Mouse (Mus musculus): Measurements from ENCODE around the gene Dip2b. TPM values are rescaled to one million over a fixed set of nuclear protein-coding genes. Genes with fewer than 3 reads are reported as not detected.

The Dip2b gene
- total RNA-seq, 1 experiment from 2014 or later, result 14.4 TPM

DNA sequence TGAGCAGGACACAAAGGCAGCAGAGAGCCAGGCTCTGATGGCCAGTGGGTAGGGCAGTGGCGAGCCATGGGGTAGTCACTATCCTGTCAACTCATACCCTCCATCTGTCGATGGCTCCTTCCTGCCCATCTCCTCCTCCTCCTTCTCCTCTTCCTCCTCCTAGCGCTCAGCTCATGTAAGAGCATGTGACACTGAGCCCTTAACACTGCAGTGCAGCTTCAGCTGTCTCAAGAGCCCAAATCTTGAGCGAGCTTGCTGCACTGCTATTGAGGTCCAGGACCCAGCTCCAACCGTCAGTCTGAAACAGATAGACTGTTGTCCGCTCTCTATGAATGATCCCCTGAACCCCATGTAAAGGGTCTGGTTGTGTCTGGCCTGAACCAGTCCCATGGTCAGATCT lies 141.2 kb downstream of the Dip2b start:
- ATAC-seq (replicated peaks in 1 of 2; ENCODE audit: insufficient read depth in 1 of 2, low FRiP score in 2 of 2, low TSS enrichment in 1 of 2, low read depth in 1 of 2, poor library complexity in 2 of 2, severe bottlenecking in 2 of 2), result peak; percentile 15 to 17; a peak in 1 of 4 replicates

DNA sequence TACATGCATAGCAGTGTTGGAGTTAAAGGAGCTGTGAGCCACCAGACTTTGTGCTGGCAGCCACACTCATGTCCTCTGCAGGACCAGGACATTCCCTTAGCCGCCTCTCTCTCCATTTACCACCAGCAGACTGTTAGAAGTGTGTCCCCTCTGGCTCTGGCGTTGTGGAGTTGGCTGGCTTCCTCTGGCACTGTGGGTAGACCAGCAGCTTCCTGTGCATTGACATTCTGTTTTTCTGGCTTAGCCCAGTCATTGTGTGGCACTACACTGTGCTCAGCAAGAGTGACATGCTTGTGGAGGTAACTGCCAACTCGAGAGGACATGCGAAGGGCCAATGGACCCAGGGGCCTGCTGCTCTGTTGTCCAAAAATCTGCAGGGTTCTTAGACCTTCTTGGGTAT lies 141.8 kb downstream of the Dip2b start:
- ATAC-seq (replicated peaks in 1 of 2; ENCODE audit: insufficient read depth in 1 of 2, low FRiP score in 2 of 2, low TSS enrichment in 1 of 2, low read depth in 1 of 2, poor library complexity in 2 of 2, severe bottlenecking in 2 of 2), result peak; percentile 74 to 83

DNA sequence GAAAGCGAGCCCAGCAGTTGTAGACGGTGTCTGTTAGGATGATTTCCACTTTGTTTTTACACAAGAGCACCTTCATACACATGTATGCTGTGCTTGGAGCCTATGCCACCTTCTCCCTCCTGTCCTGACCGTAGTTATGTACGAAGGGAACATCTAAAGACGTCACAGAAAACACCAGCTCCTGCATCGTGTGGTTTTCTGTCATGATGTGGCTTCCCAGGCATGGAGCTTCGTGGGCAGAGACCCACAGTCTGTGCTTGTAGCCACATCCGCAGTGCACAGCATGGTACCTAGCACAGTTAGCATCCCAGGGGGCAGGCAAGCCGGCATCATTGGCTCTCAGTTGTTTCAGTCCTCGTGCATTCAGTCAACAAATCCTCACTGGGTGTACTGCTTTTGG lies 143.4 kb downstream of the Dip2b start:
- peak; percentile 10 to 57; a peak in 1 of 4 replicates for ATAC-seq (replicated peaks in 1 of 2; ENCODE audit: insufficient read depth in 1 of 2, low FRiP score in 2 of 2, low TSS enrichment in 1 of 2, low read depth in 1 of 2, poor library complexity in 2 of 2, severe bottlenecking in 2 of 2)

DNA sequence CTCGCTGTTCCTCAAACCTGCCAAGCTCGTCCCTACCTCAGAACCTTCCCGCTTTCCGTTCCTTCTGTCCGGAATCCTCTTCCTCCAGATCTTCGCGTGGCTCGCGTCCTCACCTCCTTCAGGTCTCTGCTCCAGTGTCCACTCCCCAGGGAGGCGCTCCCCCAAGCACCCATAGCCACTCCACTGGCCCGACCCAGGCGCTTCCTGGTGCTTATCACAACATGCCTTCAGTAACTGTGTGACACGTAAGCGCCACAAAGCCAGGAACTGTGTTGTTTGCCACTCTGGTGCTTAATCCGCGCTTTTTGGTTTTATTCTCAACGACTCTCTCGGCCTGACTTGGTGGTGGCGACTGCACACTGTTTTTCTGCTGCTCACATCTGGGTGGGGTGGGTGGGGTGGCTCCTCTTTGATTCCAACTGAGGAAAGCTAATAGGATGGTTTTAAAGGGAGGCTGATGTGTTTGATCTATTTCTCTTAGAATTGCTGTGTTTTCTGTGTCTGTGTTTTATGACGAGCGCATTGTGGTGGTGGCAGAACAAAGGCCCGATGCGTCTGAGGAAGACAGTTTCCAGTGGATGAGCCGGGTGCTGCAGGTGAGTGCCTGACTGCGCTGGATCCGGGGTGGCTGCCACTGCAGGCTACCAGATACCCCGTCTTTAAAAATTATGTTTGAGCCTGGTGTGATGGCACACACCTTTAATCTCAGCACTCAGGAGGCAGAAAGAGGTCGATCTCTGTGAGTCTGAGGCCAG lies 144.2 kb downstream of the Dip2b start:
- ATAC-seq (replicated peaks in 1 of 2; ENCODE audit: insufficient read depth in 1 of 2, low FRiP score in 2 of 2, low TSS enrichment in 1 of 2, low read depth in 1 of 2, poor library complexity in 2 of 2, severe bottlenecking in 2 of 2), result no peak

DNA sequence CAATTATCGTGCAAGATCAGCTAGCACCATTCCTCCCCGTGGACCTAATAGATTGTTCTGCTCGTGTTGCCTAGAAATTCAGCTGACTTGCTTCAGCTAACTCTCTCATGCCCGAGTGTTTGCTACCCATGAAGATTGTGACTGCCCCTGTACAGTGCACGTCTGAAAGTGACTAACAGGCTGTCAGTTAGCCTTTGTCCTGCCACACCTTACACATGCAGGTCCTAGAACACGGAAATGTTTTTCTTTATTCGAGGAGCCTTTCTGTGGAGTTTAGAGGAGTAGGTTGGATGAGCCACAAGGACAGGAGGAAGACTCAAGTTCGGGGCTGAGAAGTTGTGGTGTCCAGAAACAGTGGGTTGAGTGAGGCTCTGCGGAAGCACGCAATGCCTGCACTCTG lies 145.0 kb downstream of the Dip2b start:
- ATAC-seq (replicated peaks in 1 of 2; ENCODE audit: insufficient read depth in 1 of 2, low FRiP score in 2 of 2, low TSS enrichment in 1 of 2, low read depth in 1 of 2, poor library complexity in 2 of 2, severe bottlenecking in 2 of 2), result no peak

DNA sequence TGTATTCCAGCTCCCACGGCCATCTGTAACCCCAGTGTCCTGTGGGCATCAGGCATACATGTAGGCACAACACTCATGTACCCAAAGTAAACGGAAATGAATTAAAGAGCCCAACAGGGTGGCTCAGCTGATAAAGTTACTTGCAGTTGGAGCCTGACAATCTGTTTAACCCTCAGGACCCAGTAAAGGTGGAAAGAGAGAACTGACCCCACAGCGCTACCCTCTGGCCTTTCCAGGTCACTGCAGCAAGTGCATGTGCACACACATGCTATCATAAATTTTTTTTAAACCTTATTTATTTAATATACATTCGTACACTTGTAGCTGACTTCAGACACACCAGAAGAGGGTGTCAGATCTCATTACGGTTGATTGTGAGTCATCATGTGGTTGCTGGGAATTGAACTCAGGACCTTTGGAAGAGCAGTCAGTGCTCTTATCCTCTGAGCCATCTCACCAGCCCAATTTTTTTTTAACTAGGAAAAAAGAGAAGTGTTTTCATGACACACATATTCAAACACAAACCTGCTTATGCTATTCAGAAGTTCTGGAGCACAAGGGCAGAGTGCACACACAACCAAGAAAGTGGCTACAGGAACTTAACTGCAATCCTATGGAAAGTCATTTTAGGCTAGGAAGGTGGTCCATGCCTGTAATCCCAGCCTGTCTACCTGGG lies 146.5 kb downstream of the Dip2b start:
- 0 out of 4 replicates have a peak, but pooled peaks of 1 of the 2 experiments have one; percentile 33 for ATAC-seq (replicated peaks in 1 of 2; ENCODE audit: insufficient read depth in 1 of 2, low FRiP score in 2 of 2, low TSS enrichment in 1 of 2, low read depth in 1 of 2, poor library complexity in 2 of 2, severe bottlenecking in 2 of 2)

DNA sequence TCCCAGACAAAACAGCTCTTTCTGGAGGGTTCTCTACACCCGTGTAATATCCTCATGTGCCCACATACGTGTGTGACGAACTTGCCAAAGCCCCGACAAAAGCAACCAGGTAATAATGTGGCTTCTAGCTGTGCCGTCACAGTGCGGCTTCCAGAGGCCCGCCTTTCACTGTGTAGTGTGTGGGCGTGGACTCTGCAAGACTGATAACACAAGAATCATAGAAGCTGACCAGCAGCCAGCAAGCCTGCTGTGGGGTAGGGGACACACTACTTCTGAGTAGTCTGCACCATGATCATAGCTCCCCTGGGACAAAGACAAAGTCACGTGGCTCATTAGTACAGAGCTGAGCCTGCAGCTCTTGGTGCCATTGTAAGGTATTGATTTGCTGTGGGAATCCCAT lies 147.8 kb downstream of the Dip2b start:
- ATAC-seq (replicated peaks in 1 of 2; ENCODE audit: insufficient read depth in 1 of 2, low FRiP score in 2 of 2, low TSS enrichment in 1 of 2, low read depth in 1 of 2, poor library complexity in 2 of 2, severe bottlenecking in 2 of 2), result no peak

DNA sequence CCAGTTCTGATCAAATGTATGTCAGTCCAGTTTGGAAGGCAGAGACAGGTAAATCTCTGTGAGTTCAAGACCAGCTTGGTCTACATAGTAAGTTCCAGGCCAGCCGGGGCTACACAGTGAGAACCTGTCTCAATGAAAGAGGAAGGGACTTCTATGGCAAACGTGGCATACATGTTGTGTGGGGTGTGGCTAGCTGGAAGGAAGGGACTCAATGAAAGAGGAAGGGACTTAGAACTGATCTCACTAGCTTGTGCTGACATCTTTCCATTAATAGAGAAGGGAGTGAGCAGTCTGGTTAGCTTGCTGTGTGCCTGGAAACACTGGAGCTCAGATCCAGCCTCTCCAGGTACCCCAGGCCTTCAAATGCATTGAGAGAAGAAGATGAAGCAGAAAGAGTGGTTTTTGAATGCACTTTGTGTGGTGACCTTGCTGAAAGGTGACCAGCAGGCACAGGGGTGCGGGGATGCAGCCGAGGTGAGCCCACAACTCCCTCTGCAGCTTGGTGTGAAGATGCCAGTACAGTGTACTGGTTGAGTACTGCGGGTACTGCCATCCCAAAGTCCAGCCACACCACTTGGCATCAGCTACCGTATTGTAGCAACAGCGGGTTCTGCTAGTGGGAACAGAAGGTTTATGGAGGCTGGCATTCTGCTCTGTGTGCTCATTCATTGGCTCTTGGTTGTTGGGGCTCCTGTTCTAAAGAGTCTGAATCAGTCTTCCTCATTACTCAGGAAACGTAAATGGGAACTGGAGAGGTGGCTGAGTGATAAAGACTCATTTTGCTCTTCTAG lies 148.6 kb downstream of the Dip2b start:
- no peak for ATAC-seq (replicated peaks in 1 of 2; ENCODE audit: insufficient read depth in 1 of 2, low FRiP score in 2 of 2, low TSS enrichment in 1 of 2, low read depth in 1 of 2, poor library complexity in 2 of 2, severe bottlenecking in 2 of 2)

DNA sequence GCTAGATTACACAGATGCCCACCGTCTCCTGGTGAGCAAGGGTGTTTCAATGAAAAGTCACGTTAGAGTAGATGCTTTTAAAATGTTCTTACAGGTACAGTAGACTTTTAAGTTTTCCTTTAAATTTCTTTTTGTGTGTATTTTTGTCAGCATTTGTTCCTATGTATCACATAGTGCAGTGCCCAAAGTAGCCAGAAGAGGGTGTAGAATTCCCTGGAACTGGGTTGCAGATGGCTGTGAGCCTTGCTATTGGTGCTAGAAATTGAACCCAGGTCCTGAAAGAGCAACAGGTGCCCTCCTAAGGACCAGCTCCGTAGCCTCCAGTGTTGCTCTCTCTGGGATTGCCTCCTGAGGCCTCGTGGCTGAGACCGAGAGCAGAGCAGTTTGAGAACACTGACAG lies 150.1 kb downstream of the Dip2b start:
- no peak for ATAC-seq (replicated peaks in 1 of 2; ENCODE audit: insufficient read depth in 1 of 2, low FRiP score in 2 of 2, low TSS enrichment in 1 of 2, low read depth in 1 of 2, poor library complexity in 2 of 2, severe bottlenecking in 2 of 2)

DNA sequence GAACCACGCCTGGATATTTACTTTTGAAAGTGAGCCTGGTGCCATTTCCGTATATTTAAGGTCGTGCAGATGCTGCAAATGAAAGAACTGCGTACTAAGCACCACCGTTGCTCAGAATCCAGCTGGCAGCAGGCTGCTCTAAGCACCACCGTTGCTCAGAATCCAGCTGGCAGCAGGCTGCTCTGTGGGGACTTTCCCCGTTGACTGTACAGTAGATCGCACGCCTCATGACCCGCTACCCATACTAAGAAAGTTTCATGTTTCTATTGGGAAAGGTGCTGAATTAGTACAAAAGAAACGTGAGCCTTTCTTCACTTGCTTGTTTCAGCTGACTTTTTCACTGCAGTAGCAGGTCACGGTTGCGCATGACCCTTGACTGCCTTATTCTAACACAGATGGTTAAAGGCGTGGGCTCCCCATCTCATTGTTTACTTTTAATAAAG lies 150.5 kb downstream of the Dip2b start:
- no peak for ATAC-seq (replicated peaks in 1 of 2; ENCODE audit: insufficient read depth in 1 of 2, low FRiP score in 2 of 2, low TSS enrichment in 1 of 2, low read depth in 1 of 2, poor library complexity in 2 of 2, severe bottlenecking in 2 of 2)

DNA sequence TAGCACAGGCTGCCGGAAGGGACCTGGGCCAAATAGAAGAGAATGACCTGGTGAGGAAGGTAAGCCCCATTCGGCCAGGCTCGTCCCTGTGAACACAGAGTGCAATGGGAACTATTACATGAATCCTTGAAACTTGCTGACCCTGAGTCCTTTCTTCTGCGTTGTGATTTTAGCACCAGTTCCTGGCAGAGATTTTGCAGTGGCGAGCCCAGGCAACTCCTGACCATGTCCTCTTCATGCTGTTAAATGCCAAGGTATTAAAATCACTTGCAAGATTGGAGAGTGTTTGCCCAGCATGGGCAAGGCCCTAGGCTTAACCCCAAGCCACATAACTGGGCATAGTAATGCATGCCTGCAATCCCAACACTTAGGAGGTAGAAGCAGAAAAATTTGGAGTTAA lies 151.6 kb downstream of the Dip2b start:
- no peak for ATAC-seq (replicated peaks in 1 of 2; ENCODE audit: insufficient read depth in 1 of 2, low FRiP score in 2 of 2, low TSS enrichment in 1 of 2, low read depth in 1 of 2, poor library complexity in 2 of 2, severe bottlenecking in 2 of 2)

DNA sequence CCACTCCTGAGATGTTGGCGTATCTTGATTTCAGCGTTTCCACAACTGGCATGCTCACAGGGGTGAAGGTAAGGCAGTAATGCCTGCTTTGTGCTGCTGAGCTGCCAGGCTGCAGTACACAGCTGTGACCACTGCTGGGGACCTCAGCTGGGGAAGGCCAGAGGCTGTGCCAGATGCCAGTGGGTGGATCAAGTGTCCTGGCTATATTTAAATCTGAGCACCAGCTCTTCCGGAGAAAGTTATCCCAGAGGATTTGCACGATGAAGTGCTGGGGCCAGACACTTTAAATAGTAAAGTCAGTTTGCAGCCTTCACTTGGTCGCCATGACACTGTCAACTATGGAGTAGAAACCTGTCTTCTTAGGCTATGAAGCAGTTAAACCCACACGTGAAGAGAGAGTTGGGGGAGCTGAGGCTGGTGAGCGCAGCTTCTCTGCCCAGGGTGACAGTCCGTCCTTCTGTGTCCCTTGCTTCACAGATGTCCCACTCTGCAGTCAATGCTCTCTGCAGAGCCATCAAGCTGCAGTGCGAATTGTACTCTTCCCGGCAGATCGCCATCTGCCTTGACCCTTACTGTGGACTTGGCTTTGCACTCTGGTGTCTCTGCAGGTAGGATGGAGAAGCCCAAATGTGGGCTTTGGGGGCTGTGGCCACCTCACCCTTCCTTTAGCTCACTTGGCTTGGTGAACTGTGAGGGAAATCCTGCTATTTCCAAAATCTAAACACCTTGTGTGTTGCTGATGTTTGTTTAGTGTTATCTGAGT lies 160.7 kb downstream of the Dip2b start:
- ATAC-seq (replicated peaks in 1 of 2; ENCODE audit: insufficient read depth in 1 of 2, low FRiP score in 2 of 2, low TSS enrichment in 1 of 2, low read depth in 1 of 2, poor library complexity in 2 of 2, severe bottlenecking in 2 of 2), result no peak

DNA sequence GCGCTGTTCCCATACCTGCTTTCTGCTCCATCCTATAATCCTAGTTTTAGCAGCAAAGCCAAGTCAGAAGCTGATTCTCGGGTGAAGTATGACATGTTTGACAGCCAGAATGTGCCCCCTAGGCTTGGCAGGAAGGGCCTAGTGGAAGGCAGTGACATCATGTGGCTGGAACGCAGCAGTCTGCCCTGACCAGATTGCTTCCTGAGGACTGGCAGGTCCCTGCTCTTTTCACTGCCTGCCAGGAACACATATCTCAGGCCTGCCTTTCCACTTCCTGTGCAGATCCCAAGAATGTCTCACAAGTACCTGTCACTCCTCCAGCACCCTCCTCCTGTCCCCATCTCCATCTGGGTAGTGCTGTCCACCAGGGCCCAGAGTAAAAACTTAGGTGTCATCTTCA lies 161.3 kb downstream of the Dip2b start:
- no peak for ATAC-seq (replicated peaks in 1 of 2; ENCODE audit: insufficient read depth in 1 of 2, low FRiP score in 2 of 2, low TSS enrichment in 1 of 2, low read depth in 1 of 2, poor library complexity in 2 of 2, severe bottlenecking in 2 of 2)

DNA sequence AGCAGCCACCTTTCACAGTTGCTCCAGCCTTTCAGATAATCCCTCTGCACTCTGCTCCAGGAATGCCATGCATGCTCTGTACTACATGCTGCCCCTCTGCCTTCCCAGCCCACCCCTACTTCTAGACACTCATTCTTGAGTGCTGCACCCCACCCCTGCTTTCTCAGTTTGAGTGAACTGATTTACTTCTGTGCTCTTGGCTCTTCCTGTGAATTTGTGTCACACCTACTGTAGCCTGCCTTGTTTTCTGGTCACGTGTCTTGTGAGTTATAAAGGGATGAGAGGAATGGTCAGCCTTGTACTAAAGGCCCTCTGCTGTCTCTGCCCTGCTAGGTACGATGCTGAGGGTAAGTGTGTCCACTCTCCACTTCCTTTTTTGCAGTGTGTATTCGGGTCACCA lies 163.3 kb downstream of the Dip2b start:
- ATAC-seq (replicated peaks in 1 of 2; ENCODE audit: insufficient read depth in 1 of 2, low FRiP score in 2 of 2, low TSS enrichment in 1 of 2, low read depth in 1 of 2, poor library complexity in 2 of 2, severe bottlenecking in 2 of 2), result no peak

DNA sequence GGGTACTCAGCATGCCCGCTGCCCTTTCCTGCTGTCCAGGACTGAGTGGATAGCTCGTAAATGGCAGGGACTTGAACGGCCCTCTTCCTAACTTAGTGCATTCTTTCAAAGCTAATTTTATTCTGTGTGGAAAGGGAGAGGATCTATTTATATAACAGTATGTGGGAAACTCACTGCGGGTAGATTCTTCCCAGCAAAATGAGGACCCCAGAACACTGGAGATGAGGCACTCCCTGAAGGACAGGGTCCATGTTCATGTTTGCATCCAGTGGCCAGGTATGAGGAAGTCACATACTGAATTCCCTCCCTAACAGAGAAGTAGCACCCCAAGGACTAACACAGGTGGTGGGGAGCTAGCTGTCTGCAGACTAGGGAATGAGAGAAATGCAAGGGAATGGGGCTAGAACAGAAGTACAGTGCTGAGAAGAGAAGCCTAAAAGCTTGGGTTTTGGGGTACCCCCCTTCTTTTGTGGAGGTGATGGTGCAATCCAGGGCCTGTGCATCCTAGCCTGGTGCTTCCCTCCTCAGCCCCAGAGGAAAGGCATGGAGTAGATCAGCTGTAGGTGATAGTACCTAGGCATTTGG lies 164.1 kb downstream of the Dip2b start:
- ATAC-seq (replicated peaks in 1 of 2; ENCODE audit: insufficient read depth in 1 of 2, low FRiP score in 2 of 2, low TSS enrichment in 1 of 2, low read depth in 1 of 2, poor library complexity in 2 of 2, severe bottlenecking in 2 of 2), result no peak

DNA sequence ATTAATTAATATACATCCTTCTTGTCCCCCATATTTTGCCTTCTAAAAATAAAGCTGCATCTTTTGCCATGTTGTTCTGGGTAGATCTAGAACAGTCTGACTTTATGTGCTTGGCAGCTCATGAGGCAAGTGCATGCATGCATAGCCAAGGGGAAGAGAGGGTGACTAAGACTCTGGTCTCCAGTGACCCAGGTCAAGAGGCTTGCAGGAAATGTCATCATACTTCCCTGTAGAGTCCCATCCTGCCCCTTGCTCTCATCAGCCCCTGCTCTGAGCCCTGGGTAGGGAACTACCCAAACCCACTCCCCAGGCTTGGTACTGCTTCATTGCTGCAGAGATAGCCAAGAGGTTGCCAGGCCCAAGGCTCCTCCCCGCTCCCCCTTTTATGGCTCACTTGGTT lies 166.1 kb downstream of the Dip2b start:
- ATAC-seq (replicated peaks in 1 of 2; ENCODE audit: insufficient read depth in 1 of 2, low FRiP score in 2 of 2, low TSS enrichment in 1 of 2, low read depth in 1 of 2, poor library complexity in 2 of 2, severe bottlenecking in 2 of 2), result no peak; a peak in 1 of 4 replicates

DNA sequence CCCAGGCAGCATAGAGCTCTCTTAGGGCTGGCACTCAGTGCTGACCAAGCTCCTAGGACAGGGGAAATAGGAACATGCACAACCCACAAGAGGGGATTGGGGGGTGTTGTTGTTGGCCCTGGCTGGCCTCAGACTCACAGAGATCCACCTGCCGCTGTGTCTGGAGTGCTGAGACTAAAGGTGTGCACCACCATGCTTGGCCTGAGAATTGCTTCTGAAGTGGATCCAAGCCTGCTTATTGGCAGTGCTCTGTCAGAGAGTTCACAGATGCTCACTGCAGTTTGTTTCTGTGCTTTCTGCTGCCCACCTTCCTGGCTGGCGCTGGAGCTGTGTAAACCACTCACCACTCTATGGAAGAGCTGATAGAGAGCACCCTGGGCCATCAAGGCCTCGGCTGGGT lies 171.5 kb downstream of the Dip2b start:
- ATAC-seq (replicated peaks in 1 of 2; ENCODE audit: insufficient read depth in 1 of 2, low FRiP score in 2 of 2, low TSS enrichment in 1 of 2, low read depth in 1 of 2, poor library complexity in 2 of 2, severe bottlenecking in 2 of 2), result no peak

All from hematopoietic stem cell, adult 5-6 weeks (primary cell).